Mouse (Mus musculus) erythroblast, embryonic 14.5 days (primary cell): ENCODE measurements at regions not wholly inside any gene's neighbourhood (a gene's known extent, or its start where the extent isn't known, plus 50 kb on each side); places are given as distances from the start of the nearest gene placed in this dataset.

Experiments used
- GATA1 ChIP-seq: IDR thresholded peaks from 2 replicates; pipeline ENCODE4 v1.6.1; 2012; ENCODE audit warnings: low read length, inconsistent platforms, mixed read lengths
- TAL1 ChIP-seq: IDR thresholded peaks from 3 replicates; pipeline ENCODE4 v1.6.1; 2012; ENCODE audit warnings: low read length, inconsistent platforms, mixed read lengths

GRCm38 (mm10) chr5:101523490-101523889, 141.3 kb downstream of the Nkx6-1 start:
- TF ChIP-seq TAL1 (no peak), GATA1 (no peak)
